Mouse (Mus musculus): Measurements from ENCODE around the gene Cd300ld2. TPM values are rescaled to one million over a fixed set of nuclear protein-coding genes. Genes with fewer than 3 reads are reported as not detected.

Gene Cd300ld2
- polyA plus RNA-seq, 1 experiment from 2014 or later: not detected

- no peak overlapping the region for H3K4me3 ChIP-seq
- H3K9ac ChIP-seq: no peak overlapping the region
- 75% methylated on average over 5 of the region's 5 CpGs for WGBS
- no peaks in the 10 kb centered on the region for H3K9me3 ChIP-seq (replicated peaks)
- no peaks in the 10 kb centered on the region for H3K36me3 ChIP-seq
- no peaks in the 10 kb centered on the region for H3K4me1 ChIP-seq (replicated peaks)
- no peak overlapping the region for H3K27ac ChIP-seq (ENCODE audit: poor library complexity, severe bottlenecking)
- H3K27me3 ChIP-seq (replicated peaks): peaks cover 4% of the 10 kb centered on the region; the same call in 1 of the 2 replicates
- H3K4me2 ChIP-seq: no peak overlapping the region
- no peak for ATAC-seq (ENCODE audit: insufficient number of reproducible peaks, low FRiP score)
These were observed 11.9 kb downstream of the Cd300ld2 start for GRCm38 (mm10) chr11:115004070-115004469.

GRCm38 (mm10) chr11:115001474-115002040 lies 14.4 kb downstream of the Cd300ld2 start, which contains the start of gene Cd300c2:
TSS of gene Cd300c2 (minus strand) at chr11:115001880.
- H3K27ac ChIP-seq (ENCODE audit: poor library complexity, severe bottlenecking): no peak within 1 kb of the TSS
- H3K4me3 ChIP-seq: no peak within 1 kb of the TSS
- ATAC-seq (ENCODE audit: insufficient number of reproducible peaks, low FRiP score): no peak
- 67% methylated on average over 7 of the region's 7 CpGs for WGBS
- no peaks in the 10 kb centered on the region for H3K4me1 ChIP-seq (replicated peaks)
- no peak within 1 kb of the TSS for H3K4me2 ChIP-seq
- H3K9me3 ChIP-seq (replicated peaks): no peaks in the 10 kb centered on the region
- H3K27me3 ChIP-seq (replicated peaks): peaks cover 13% of the 10 kb centered on the region; the same call in 1 of the 2 replicates
- H3K36me3 ChIP-seq: no peaks in the 10 kb centered on the region
- H3K9ac ChIP-seq: no peak within 1 kb of the TSS

- H3K27ac ChIP-seq (ENCODE audit: poor library complexity, severe bottlenecking): no peak within 1 kb of the TSS
- no peak within 1 kb of the TSS for H3K4me3 ChIP-seq
- H3K27me3 ChIP-seq (replicated peaks): no peaks in the 10 kb centered on the region
- H3K4me1 ChIP-seq (replicated peaks): no peaks in the 10 kb centered on the region
- H3K9ac ChIP-seq: no peak within 1 kb of the TSS
- WGBS: 67% methylated on average over 4 of the region's 4 CpGs
- no peaks in the 10 kb centered on the region for H3K9me3 ChIP-seq (replicated peaks)
- no peaks in the 10 kb centered on the region for H3K36me3 ChIP-seq
- no peak within 1 kb of the TSS for H3K4me2 ChIP-seq
- ATAC-seq (ENCODE audit: insufficient number of reproducible peaks, low FRiP score): no peak
These were observed 26.2 kb downstream of the Cd300ld2 start, which contains the start of gene Cd300ld for GRCm38 (mm10) chr11:114989793-114990192. TSS of gene Cd300ld (minus strand) at chr11:114989922.

- no peak overlapping the region for H3K9ac ChIP-seq
- H3K27me3 ChIP-seq (replicated peaks): no peaks in the 10 kb centered on the region
- no peaks in the 10 kb centered on the region for H3K36me3 ChIP-seq
- no peak for ATAC-seq (ENCODE audit: insufficient number of reproducible peaks, low FRiP score)
- WGBS: 62% methylated on average over 4 of the region's 4 CpGs
- no peak overlapping the region for H3K27ac ChIP-seq (ENCODE audit: poor library complexity, severe bottlenecking)
- no peak overlapping the region for H3K4me3 ChIP-seq
- no peak overlapping the region for H3K4me2 ChIP-seq
- H3K9me3 ChIP-seq (replicated peaks): peaks cover 25% of the 10 kb centered on the region
- H3K4me1 ChIP-seq (replicated peaks): no peaks in the 10 kb centered on the region
These were observed 34.1 kb downstream of the Cd300ld2 start for GRCm38 (mm10) chr11:114981866-114982265.

DNA sequence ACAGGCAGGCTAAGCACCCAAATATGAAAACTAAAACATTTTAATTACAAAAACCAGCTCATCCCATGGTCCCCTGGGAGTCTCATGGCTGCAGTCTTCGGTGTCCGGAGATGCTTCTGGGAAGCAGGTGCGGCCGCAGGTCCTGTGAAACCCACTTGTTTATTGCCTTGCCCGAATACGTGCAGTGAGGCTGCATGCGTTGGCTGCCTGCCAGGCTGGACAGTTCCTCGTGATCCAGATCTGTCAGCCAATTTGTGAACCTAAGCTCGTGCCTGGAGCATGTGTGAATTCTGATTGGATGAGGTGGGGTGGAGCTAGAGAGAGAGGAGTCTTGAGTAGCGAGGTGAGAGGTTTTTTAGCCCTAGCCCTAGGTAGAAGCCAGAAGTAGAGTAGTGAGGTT lies 43.3 kb downstream of the Cd300ld2 start:
- Histone ChIP-seq H3K4me3 (no peak overlapping the region), H3K4me2 (no peak overlapping the region), H3K4me1 (replicated peaks) (no peaks in the 10 kb centered on the region), H3K27ac (ENCODE audit: poor library complexity, severe bottlenecking) (no peak overlapping the region), H3K27me3 (replicated peaks) (no peaks in the 10 kb centered on the region), H3K36me3 (no peaks in the 10 kb centered on the region), H3K9ac (no peak overlapping the region), H3K9me3 (replicated peaks) (peaks cover 21% of the 10 kb centered on the region)
- ATAC-seq (ENCODE audit: insufficient number of reproducible peaks, low FRiP score): no peak
- WGBS: 78% methylated on average over 10 of the region's 10 CpGs

- H3K9me3 ChIP-seq (replicated peaks): peaks cover 10% of the 10 kb centered on the region; the same call in 1 of the 2 replicates
- H3K27ac ChIP-seq (ENCODE audit: poor library complexity, severe bottlenecking): no peak within 1 kb of the TSS
- H3K9ac ChIP-seq: no peak within 1 kb of the TSS
- H3K4me3 ChIP-seq: no peak within 1 kb of the TSS
- no peak within 1 kb of the TSS for H3K4me2 ChIP-seq
- no peak for ATAC-seq (ENCODE audit: insufficient number of reproducible peaks, low FRiP score)
- no peaks in the 10 kb centered on the region for H3K27me3 ChIP-seq (replicated peaks)
- WGBS: 82% methylated on average over 9 of the region's 9 CpGs
- peaks cover 6% of the 10 kb centered on the region for H3K4me1 ChIP-seq (replicated peaks)
- no peaks in the 10 kb centered on the region for H3K36me3 ChIP-seq
These were observed 47.2 kb downstream of the Cd300ld2 start, which contains the start of gene Cd300c for GRCm38 (mm10) chr11:114968752-114969207. TSS of gene Cd300c (minus strand) at chr11:114969157.

- Histone ChIP-seq H3K4me1 (replicated peaks) (peaks cover 12% of the 10 kb centered on the region), H3K27ac (ENCODE audit: poor library complexity, severe bottlenecking) (0 out of 2 replicates have a peak overlapping the region, but pooled peaks have one; percentile 18), H3K27me3 (replicated peaks) (no peaks in the 10 kb centered on the region), H3K36me3 (no peaks in the 10 kb centered on the region), H3K4me2 (no peak overlapping the region), H3K9me3 (replicated peaks) (no peaks in the 10 kb centered on the region), H3K9ac (no peak overlapping the region), H3K4me3 (no peak overlapping the region)
- WGBS: 52% methylated on average over 3 of the region's 3 CpGs
- no peak for ATAC-seq (ENCODE audit: insufficient number of reproducible peaks, low FRiP score)
These were observed 50.7 kb downstream of the Cd300ld2 start for GRCm38 (mm10) chr11:114965182-114965828.

DNA sequence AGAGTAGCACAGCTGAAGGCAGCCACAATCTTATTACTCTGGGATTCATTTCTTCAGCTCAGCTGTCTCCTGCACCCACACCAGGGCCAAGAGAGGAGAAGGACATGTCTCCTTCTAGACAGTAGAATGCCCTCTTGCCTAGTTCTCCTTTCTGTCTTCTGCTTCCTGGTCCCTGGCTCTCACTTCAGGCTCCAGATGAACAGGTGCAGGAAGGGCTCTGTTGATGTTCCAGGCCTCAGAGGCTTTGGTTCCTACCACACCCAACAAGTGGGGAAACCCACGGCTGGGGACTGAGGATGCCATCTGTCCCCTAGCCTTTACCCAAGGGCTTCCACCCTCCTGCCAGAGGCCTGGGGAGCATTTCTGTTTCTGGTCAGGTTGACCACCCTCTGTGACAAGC lies 55.6 kb downstream of the Cd300ld2 start:
- ATAC-seq (ENCODE audit: insufficient number of reproducible peaks, low FRiP score): no peak
- no peaks in the 10 kb centered on the region for H3K9me3 ChIP-seq (replicated peaks)
- no peak overlapping the region for H3K4me3 ChIP-seq
- H3K27ac ChIP-seq (ENCODE audit: poor library complexity, severe bottlenecking): no peak overlapping the region
- H3K4me1 ChIP-seq (replicated peaks): peaks cover 7% of the 10 kb centered on the region
- H3K36me3 ChIP-seq: no peaks in the 10 kb centered on the region
- WGBS: 62% methylated on average over 1 of the region's 1 CpGs
- no peaks in the 10 kb centered on the region for H3K27me3 ChIP-seq (replicated peaks)
- H3K4me2 ChIP-seq: no peak overlapping the region
- no peak overlapping the region for H3K9ac ChIP-seq

Other genes with a start within 250 kb of the Cd300ld2 start
- gene Btbd17, start 220.2 kb downstream of the Cd300ld2 start, polyA plus RNA-seq (2016; fragmentation: Nextera tagmentation; extraction: Ambion mirVana): 0.18 TPM in 1 of 2 replicates, not detected in the other
- gene Gpr142, start 217.3 kb downstream of the Cd300ld2 start, polyA plus RNA-seq (2016; fragmentation: Nextera tagmentation; extraction: Ambion mirVana): not detected in 2 replicates
- 26.6 and 26.7 TPM in 2 replicates for gene Gprc5c, start 165.0 kb downstream of the Cd300ld2 start, polyA plus RNA-seq (2016; fragmentation: Nextera tagmentation; extraction: Ambion mirVana)
- gene Cd300a, start 126.2 kb downstream of the Cd300ld2 start, polyA plus RNA-seq (2016; fragmentation: Nextera tagmentation; extraction: Ambion mirVana): 0.40 and 0.41 TPM in 2 replicates
- gene Cd300lb, start 81.8 kb downstream of the Cd300ld2 start, polyA plus RNA-seq (2016; fragmentation: Nextera tagmentation; extraction: Ambion mirVana): 0.89 and 0.98 TPM in 2 replicates
- not detected in 2 replicates for gene Cd300c, start 47.0 kb downstream of the Cd300ld2 start, polyA plus RNA-seq (2016; fragmentation: Nextera tagmentation; extraction: Ambion mirVana)
- not detected in 2 replicates for gene Cd300ld, start 26.3 kb downstream of the Cd300ld2 start, polyA plus RNA-seq (2016; fragmentation: Nextera tagmentation; extraction: Ambion mirVana)
- 0.42 and 0.87 TPM in 2 replicates for gene Cd300c2, start 14.3 kb downstream of the Cd300ld2 start, polyA plus RNA-seq (2016; fragmentation: Nextera tagmentation; extraction: Ambion mirVana)
- not detected in 2 replicates for gene Cd300ld4, start 10.8 kb upstream of the Cd300ld2 start, polyA plus RNA-seq (2016; fragmentation: Nextera tagmentation; extraction: Ambion mirVana)
- not detected in 2 replicates for gene Cd300ld5, start 21.6 kb upstream of the Cd300ld2 start, polyA plus RNA-seq (2016; fragmentation: Nextera tagmentation; extraction: Ambion mirVana)
- gene Cd300ld3, start 32.2 kb upstream of the Cd300ld2 start, polyA plus RNA-seq (2016; fragmentation: Nextera tagmentation; extraction: Ambion mirVana): not detected in 2 replicates
- gene Cd300e, start 46.0 kb upstream of the Cd300ld2 start, polyA plus RNA-seq (2016; fragmentation: Nextera tagmentation; extraction: Ambion mirVana): not detected in 2 replicates
- 1.8 TPM in 2 replicates for gene Rab37, start 75.2 kb upstream of the Cd300ld2 start, polyA plus RNA-seq (2016; fragmentation: Nextera tagmentation; extraction: Ambion mirVana)
- gene Cd300lf, start 117.8 kb upstream of the Cd300ld2 start, polyA plus RNA-seq (2016; fragmentation: Nextera tagmentation; extraction: Ambion mirVana): 0.09 and 0.10 TPM in 2 replicates
- gene Slc9a3r1, start 147.1 kb upstream of the Cd300ld2 start, polyA plus RNA-seq (2016; fragmentation: Nextera tagmentation; extraction: Ambion mirVana): 21.0 and 22.2 TPM in 2 replicates
- 8.4 TPM in 2 replicates for gene Tmem104, start 171.3 kb upstream of the Cd300ld2 start, polyA plus RNA-seq (2016; fragmentation: Nextera tagmentation; extraction: Ambion mirVana)
- 13.1 and 13.3 TPM in 2 replicates for gene Nat9, start 171.7 kb upstream of the Cd300ld2 start, polyA plus RNA-seq (2016; fragmentation: Nextera tagmentation; extraction: Ambion mirVana)